Comparison of ENCODE assay signal across 8 mouse cellular contexts in the genomic region with DNA sequence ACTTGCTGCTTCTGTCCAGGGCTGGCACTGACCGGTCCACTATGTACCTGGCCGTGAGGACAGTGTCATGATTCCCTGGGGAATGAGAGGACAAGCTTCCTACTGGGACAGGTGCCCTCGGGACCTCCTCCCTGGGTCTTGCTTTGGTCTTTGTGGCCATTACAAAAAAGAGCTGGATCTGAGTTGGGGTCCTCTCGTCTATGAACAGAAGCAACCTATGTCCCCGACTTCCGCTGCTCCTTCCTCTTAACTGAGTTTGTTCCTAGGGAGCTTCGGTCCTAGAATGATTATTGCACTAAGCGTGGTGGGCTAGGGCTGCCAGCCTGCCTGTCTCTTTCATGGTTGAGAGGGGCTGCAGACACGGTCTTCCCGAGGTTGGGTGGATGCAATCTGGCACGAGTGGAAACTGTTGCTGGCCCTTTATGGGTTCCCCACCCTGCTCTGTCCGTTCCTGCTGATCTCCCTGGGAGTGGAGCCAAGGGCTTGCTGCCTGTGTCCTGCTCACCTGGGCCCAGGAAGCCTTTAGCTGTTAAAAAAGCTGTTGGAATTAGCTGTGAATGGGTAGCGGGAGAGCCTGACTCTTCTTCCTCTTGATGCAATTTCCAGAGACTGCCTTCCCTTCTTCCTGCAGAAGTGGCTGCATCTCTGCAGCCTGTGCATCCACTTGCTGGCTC. TPM values are rescaled to one million over a fixed set of nuclear protein-coding genes. Genes with fewer than 3 reads are reported as not detected.
DNase-seq lines count a peak whose midpoint lies in the region; ATAC-seq lines count a peak whose summit lies in the region.

No protein-coding gene starts in this region.

- no peak for ATAC-seq in cerebellum, adult (ENCODE audit: insufficient number of reproducible peaks, low FRiP score, low TSS enrichment)
- no peak for ATAC-seq in lung, embryonic 15.5 days (ENCODE audit: borderline replicate concordance, extremely low read depth, low FRiP score, low TSS enrichment)
- no peak for ATAC-seq in limb, embryonic 12.5 days (ENCODE audit: insufficient number of reproducible peaks, insufficient read depth, low FRiP score, low TSS enrichment, low read depth)
- ATAC-seq in stomach, embryonic 16.5 days (ENCODE audit: insufficient read depth, low FRiP score) = no peak

- peak overlapping the region; percentile 53 for H3K4me3 ChIP-seq in lung, embryonic 15.5 days
- H3K4me3 ChIP-seq in limb, embryonic 12.5 days (replicated peaks) = peak overlapping the region; percentile 72
- H3K4me3 ChIP-seq in stomach, embryonic 16.5 days (replicated peaks; ENCODE audit: low read length) = peak overlapping the region; percentile 53

- H3K4me2 ChIP-seq in lung, embryonic 15.5 days = peak overlapping the region; percentile 94
- H3K4me2 ChIP-seq in limb, embryonic 12.5 days = peak overlapping the region; percentile 93
- peak overlapping the region; percentile 80 for H3K4me2 ChIP-seq in stomach, embryonic 16.5 days (ENCODE audit: low read depth, low read length)

- no peaks in the 10 kb centered on the region for H3K36me3 ChIP-seq in lung, embryonic 15.5 days
- peaks cover 1% of the 10 kb centered on the region; the same call in 1 of the 2 replicates for H3K36me3 ChIP-seq in limb, embryonic 12.5 days
- H3K36me3 ChIP-seq in stomach, embryonic 16.5 days (ENCODE audit: control insufficient read depth, insufficient read depth, low read length) = no peaks in the 10 kb centered on the region

- H3K9me3 ChIP-seq in lung, embryonic 15.5 days = no peaks in the 10 kb centered on the region
- H3K9me3 ChIP-seq in limb, embryonic 12.5 days = no peaks in the 10 kb centered on the region
- no peaks in the 10 kb centered on the region for H3K9me3 ChIP-seq in stomach, embryonic 16.5 days (replicated peaks; ENCODE audit: control insufficient read depth, low read length)

- peaks cover 64% of the 10 kb centered on the region for H3K27me3 ChIP-seq in lung, embryonic 15.5 days
- H3K27me3 ChIP-seq in limb, embryonic 12.5 days = peaks cover 26% of the 10 kb centered on the region
- H3K27me3 ChIP-seq in stomach, embryonic 16.5 days (ENCODE audit: control insufficient read depth, insufficient read depth, low read length) = peaks cover 50% of the 10 kb centered on the region

- WGBS in lung, embryonic 15.5 days = 37% methylated on average over 13 of the region's 13 CpGs
- WGBS in limb, embryonic 12.5 days = 26% methylated on average over 13 of the region's 13 CpGs
- WGBS in stomach, embryonic 16.5 days = 43% methylated on average over 13 of the region's 13 CpGs

- no peak overlapping the region for H3K27ac ChIP-seq in lung, embryonic 15.5 days
- H3K27ac ChIP-seq in limb, embryonic 12.5 days = no peak overlapping the region; the same call in 1 of the 2 replicates
- no peak overlapping the region for H3K27ac ChIP-seq in stomach, embryonic 16.5 days (ENCODE audit: low read length)

- peaks cover 19% of the 10 kb centered on the region for H3K4me1 ChIP-seq in lung, embryonic 15.5 days
- H3K4me1 ChIP-seq in limb, embryonic 12.5 days (replicated peaks) = peaks cover 58% of the 10 kb centered on the region
- H3K4me1 ChIP-seq in stomach, embryonic 16.5 days (ENCODE audit: control insufficient read depth, insufficient read depth, low read length) = peaks cover 11% of the 10 kb centered on the region

- no peak overlapping the region for H3K9ac ChIP-seq in lung, embryonic 15.5 days
- H3K9ac ChIP-seq in limb, embryonic 12.5 days (replicated peaks) = peak overlapping the region; percentile 69; the same call in 1 of the 2 replicates
- peak overlapping the region; percentile 47; the same call in 1 of the 2 replicates for H3K9ac ChIP-seq in stomach, embryonic 16.5 days (ENCODE audit: low read length)

- peak; percentile 51 to 56 for DNase-seq in cerebellum, postnatal 10 days
- no peak for DNase-seq in lung, postnatal 10 days
- DNase-seq in frontal cortex, postnatal 36 days (ENCODE audit: low spot score in 2 of 2) = no peak
- DNase-seq in embryo, embryonic 9.5 days (ENCODE audit: extremely low spot score) = no peak

RNA-seq across cellular contexts. Expression of gene Megf6, which starts 1.5 kb away (rescaled TPM):
- 20.9 and 23.3 TPM in 2 replicates for polyA plus RNA-seq in lung, embryonic 15.5 days (2015; fragmentation: Nextera tagmentation; extraction: Ambion mirVana)
- polyA plus RNA-seq in limb, embryonic 12.5 days (2016; fragmentation: Nextera tagmentation; extraction: Ambion mirVana) = 58.4 and 59.0 TPM in 2 replicates
- 25.2 and 25.6 TPM in 2 replicates for polyA plus RNA-seq in stomach, embryonic 16.5 days (2015; fragmentation: Nextera tagmentation; extraction: Ambion mirVana)

RNA-seq across cellular contexts. Expression of gene Tprgl, which starts 11.6 kb away (rescaled TPM):
- 141 and 143 TPM in 2 replicates for polyA plus RNA-seq in lung, embryonic 15.5 days (2015; fragmentation: Nextera tagmentation; extraction: Ambion mirVana)
- polyA plus RNA-seq in limb, embryonic 12.5 days (2016; fragmentation: Nextera tagmentation; extraction: Ambion mirVana) = 111 and 115 TPM in 2 replicates
- 122 and 126 TPM in 2 replicates for polyA plus RNA-seq in stomach, embryonic 16.5 days (2015; fragmentation: Nextera tagmentation; extraction: Ambion mirVana)

RNA-seq across cellular contexts. Expression of gene Wrap73, which starts 29.9 kb away (rescaled TPM):
- 39.5 and 41.7 TPM in 2 replicates for polyA plus RNA-seq in lung, embryonic 15.5 days (2015; fragmentation: Nextera tagmentation; extraction: Ambion mirVana)
- 46.0 and 48.5 TPM in 2 replicates for polyA plus RNA-seq in limb, embryonic 12.5 days (2016; fragmentation: Nextera tagmentation; extraction: Ambion mirVana)
- polyA plus RNA-seq in stomach, embryonic 16.5 days (2015; fragmentation: Nextera tagmentation; extraction: Ambion mirVana) = 35.8 and 38.6 TPM in 2 replicates

RNA-seq across cellular contexts. Expression of gene Trp73, which starts 32.1 kb away (rescaled TPM):
- 1.6 and 1.8 TPM in 2 replicates for polyA plus RNA-seq in lung, embryonic 15.5 days (2015; fragmentation: Nextera tagmentation; extraction: Ambion mirVana)
- polyA plus RNA-seq in limb, embryonic 12.5 days (2016; fragmentation: Nextera tagmentation; extraction: Ambion mirVana) = 1.2 and 1.9 TPM in 2 replicates
- polyA plus RNA-seq in stomach, embryonic 16.5 days (2015; fragmentation: Nextera tagmentation; extraction: Ambion mirVana) = 0.96 and 1.6 TPM in 2 replicates

Comparison
In these comparisons a context has a peak if more than half of its experiments do, and no peak if none do; other contexts are left out.
1. DNase-seq: peak in cerebellum, postnatal 10 days (2 of 2); none in lung, postnatal 10 days (single experiment), frontal cortex, postnatal 36 days (0 of 2) and embryo, embryonic 9.5 days (single experiment).
2. Peak in every context shown above with its lines, with median percentiles within 50 percentile points of each other: H3K4me2 ChIP-seq and H3K4me3 ChIP-seq.